8 mouse cellular contexts compared by ENCODE assay signal in genomic region chr6:34040624-34041235, GRCm38 (mm10). TPM values are rescaled to one million over a fixed set of nuclear protein-coding genes. Genes with fewer than 3 reads are reported as not detected.
DNase-seq lines count a peak whose midpoint lies in the region; ATAC-seq lines count a peak whose summit lies in the region.

No protein-coding gene starts in this region.

- H3K36me3 ChIP-seq in limb, embryonic 13.5 days, result no peaks in the 10 kb centered on the region
- H3K36me3 ChIP-seq in stomach, embryonic 15.5 days, result no peaks in the 10 kb centered on the region

- intact Hi-C loops in gastrocnemius, postnatal 36 days (cut with DNase I), result no loop called here

- peak; percentile 59; the same call in 1 of the 2 replicates for ATAC-seq in limb, embryonic 13.5 days (ENCODE audit: low FRiP score, low read depth)
- ATAC-seq in stomach, embryonic 15.5 days (ENCODE audit: insufficient read depth, low FRiP score, low read depth), result peak; percentile 33; the same call in 1 of the 2 replicates

- WGBS in limb, embryonic 13.5 days, result 34% methylated on average over 12 of the region's 12 CpGs
- WGBS in stomach, embryonic 15.5 days, result 44% methylated on average over 12 of the region's 12 CpGs

- H3K9ac ChIP-seq in limb, embryonic 13.5 days, result no peak overlapping the region
- H3K9ac ChIP-seq in stomach, embryonic 15.5 days, result no peak overlapping the region

- no peaks in the 10 kb centered on the region for H3K9me3 ChIP-seq in limb, embryonic 13.5 days
- H3K9me3 ChIP-seq in stomach, embryonic 15.5 days, result no peaks in the 10 kb centered on the region

- H3K27ac ChIP-seq in limb, embryonic 13.5 days, result no peak overlapping the region
- H3K27ac ChIP-seq in stomach, embryonic 15.5 days, result no peak overlapping the region

- H3K4me1 ChIP-seq in limb, embryonic 13.5 days, result 0 out of 2 replicates have a peak, but pooled peaks cover 6% of the 10 kb centered on the region
- H3K4me1 ChIP-seq in stomach, embryonic 15.5 days, result 0 out of 2 replicates have a peak, but pooled peaks cover 4% of the 10 kb centered on the region

- peak overlapping the region; percentile 34 for H3K4me2 ChIP-seq in limb, embryonic 13.5 days (replicated peaks)
- H3K4me2 ChIP-seq in stomach, embryonic 15.5 days, result no peak overlapping the region

- peak; percentile 82 for DNase-seq in 416B (ENCODE audit: low read depth)
- DNase-seq in adrenal gland, adult 2 months, result peak; percentile 67
- peak; percentile 82 for DNase-seq in embryo, embryonic 11 days
- peak; percentile 37 to 54 for DNase-seq in gastrocnemius, postnatal 36 days
- peak; percentile 83 for DNase-seq in kidney, adult 9 months
- DNase-seq in monocyte, adult 2 months (ENCODE audit: low read depth in 1 of 2, low spot score in 2 of 2), result peak; percentile 7 to 54

- H3K4me3 ChIP-seq in limb, embryonic 13.5 days, result no peak overlapping the region
- H3K4me3 ChIP-seq in stomach, embryonic 15.5 days (replicated peaks), result no peak overlapping the region

- peaks cover 11% of the 10 kb centered on the region; the same call in 1 of the 2 replicates for H3K27me3 ChIP-seq in limb, embryonic 13.5 days
- no peaks in the 10 kb centered on the region for H3K27me3 ChIP-seq in stomach, embryonic 15.5 days (replicated peaks)

RNA-seq across cellular contexts. Expression of gene Lrguk, which starts 11.5 kb away (rescaled TPM):
- total RNA-seq in adrenal gland, adult 2 months (2021), result under 1 TPM; 0.32 to 0.41 TPM
- polyA plus RNA-seq in adrenal gland, adult 2 months (2012; rRNA removed), result 0.06 and 0.07 TPM in 2 replicates
- total RNA-seq in gastrocnemius, postnatal 36 days (2021), result under 1 TPM in 1 of 2 experiments, not detected in 1; 0.03 TPM
- polyA plus RNA-seq in limb, embryonic 13.5 days (2015; fragmentation: Nextera tagmentation; extraction: Ambion mirVana), result 0.47 and 0.54 TPM in 2 replicates
- polyA plus RNA-seq in stomach, embryonic 15.5 days (2015; fragmentation: Nextera tagmentation; extraction: Ambion mirVana), result 0.30 and 0.70 TPM in 2 replicates

Comparison
In these comparisons a context has a peak if more than half of its experiments do, and no peak if none do; other contexts are left out.
1. DNase-seq: peak in every context shown above with its lines; median percentile 83 in kidney, adult 9 months; 82 in 416B; 82 in embryo, embryonic 11 days; 67 in adrenal gland, adult 2 months; 46 in gastrocnemius, postnatal 36 days; 30 in monocyte, adult 2 months.